Mouse (Mus musculus) forebrain, embryonic 13.5 days (tissue): Measurements from ENCODE around the gene Leap2. TPM values are rescaled to one million over a fixed set of nuclear protein-coding genes. Genes with fewer than 3 reads are reported as not detected.

Experiments used
- ATAC-seq: fragments of 200-750 bp; cut with Nextera tagmentation; 2 replicates; pipeline ENCODE4 v1.8.0; 2017
- H3K27ac ChIP-seq: fragments of 300-500 bp; sonication (generic); 2 replicates; pipeline ENCODE4 v1.5.1; 2015; ENCODE audit warnings: inconsistent platforms, mild to moderate bottlenecking, moderate library complexity
- H3K27me3 ChIP-seq: fragments of 300-500 bp; sonication (generic); 2 replicates; pipeline ENCODE4 v1.6.1; 2015; ENCODE audit warnings: mild to moderate bottlenecking, inconsistent platforms
- H3K36me3 ChIP-seq: fragments of 300-500 bp; sonication (generic); 2 replicates; pipeline ENCODE4 v1.6.1; 2015; ENCODE audit warnings: mild to moderate bottlenecking, inconsistent platforms; ENCODE audit not compliant: poor library complexity, severe bottlenecking
- H3K4me1 ChIP-seq: fragments of 300-500 bp; sonication (generic); 2 replicates; pipeline ENCODE4 v1.6.1; 2015; ENCODE audit warnings: inconsistent platforms
- H3K4me2 ChIP-seq: fragments of 300-500 bp; sonication (generic); 2 replicates; pipeline ENCODE4 v1.6.1; 2015; ENCODE audit warnings: inconsistent platforms, mild to moderate bottlenecking, moderate library complexity
- H3K4me3 ChIP-seq: fragments of 300-500 bp; sonication (generic); 2 replicates; pipeline ENCODE4 v1.5.1; 2015; ENCODE audit warnings: mild to moderate bottlenecking, inconsistent platforms
- H3K9ac ChIP-seq: fragments of 300-500 bp; sonication (generic); 2 replicates; pipeline ENCODE4 v1.6.1; 2015; ENCODE audit warnings: mild to moderate bottlenecking, inconsistent platforms
- H3K9me3 ChIP-seq: fragments of 300-500 bp; sonication (generic); replicated peaks from 2 replicates; pipeline ENCODE4 v1.6.1; 2016; ENCODE audit warnings: inconsistent platforms
- WGBS: fragments of 180-500 bp; shearing (Covaris S2); methylation state at CpG from one replicate; pipeline ENCODE4 v1.1.7; 2015; 5-methylcytosine and 5-hydroxymethylcytosine counted together
- polyA plus RNA-seq: library from polyadenylated mRNA; unstranded; fragments of >200 nt; fragmentation: Nextera tagmentation; extraction: Ambion mirVana; gene quantifications from 2 replicates; pipeline ENCODE4 v1.2.1, GENCODE M21; 2015

Gene Leap2
- polyA plus RNA-seq, 1 experiment from 2014 or later: not detected

- Histone ChIP-seq H3K27me3 (peaks cover 51% of the 10 kb centered on the region), H3K4me1 (peaks cover 6% of the 10 kb centered on the region), H3K9me3 (no peaks in the 10 kb centered on the region), H3K9ac (peak within 1 kb of the TSS; percentile 58), H3K4me3 (peak within 1 kb of the TSS; percentile 46), H3K27ac (no peak within 1 kb of the TSS), H3K4me2 (peak within 1 kb of the TSS; percentile 75), H3K36me3 (no peaks in the 10 kb centered on the region)
- 4% methylated on average over 42 of the region's 42 CpGs for WGBS
- 0 out of 2 replicates have a peak, but pooled peaks have one; percentile 21 for ATAC-seq
These were observed 33.8 kb upstream of the Leap2 start, which contains the start of the genes Gm10447 and Shroom1 for GRCm38 (mm10) chr11:53456474-53457371. TSS of gene Gm10447 (minus strand) at chr11:53457110. TSS of gene Shroom1 (plus strand) at chr11:53457205.

DNA sequence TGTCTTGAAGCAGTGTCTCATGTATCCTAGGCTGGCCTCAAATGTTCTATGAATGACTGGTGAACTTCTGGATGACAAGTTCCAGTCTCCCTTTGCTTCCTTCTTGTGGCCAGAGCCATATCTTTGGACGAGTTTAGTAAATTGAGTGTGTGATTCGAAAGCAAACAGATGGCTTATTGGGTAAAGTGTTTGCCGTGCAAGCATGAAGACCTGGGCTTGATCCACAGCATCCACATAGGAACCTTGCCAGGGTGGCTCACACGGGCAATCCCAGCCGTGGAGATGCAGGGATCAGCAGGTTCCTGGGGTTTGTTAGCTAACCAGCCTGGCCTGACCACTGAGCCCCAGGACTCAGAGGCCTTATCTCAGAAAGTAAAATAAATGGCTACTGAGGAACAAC, 30.1 kb upstream of the Leap2 start:
- 87% methylated on average over 5 of the region's 5 CpGs for WGBS
- ATAC-seq: no peak
- H3K9ac ChIP-seq: no peak overlapping the region
- H3K4me3 ChIP-seq: no peak overlapping the region
- no peaks in the 10 kb centered on the region for H3K36me3 ChIP-seq
- peaks cover 6% of the 10 kb centered on the region for H3K4me1 ChIP-seq
- no peak overlapping the region for H3K4me2 ChIP-seq
- no peaks in the 10 kb centered on the region for H3K9me3 ChIP-seq
- no peak overlapping the region for H3K27ac ChIP-seq
- peaks cover 27% of the 10 kb centered on the region for H3K27me3 ChIP-seq

DNA sequence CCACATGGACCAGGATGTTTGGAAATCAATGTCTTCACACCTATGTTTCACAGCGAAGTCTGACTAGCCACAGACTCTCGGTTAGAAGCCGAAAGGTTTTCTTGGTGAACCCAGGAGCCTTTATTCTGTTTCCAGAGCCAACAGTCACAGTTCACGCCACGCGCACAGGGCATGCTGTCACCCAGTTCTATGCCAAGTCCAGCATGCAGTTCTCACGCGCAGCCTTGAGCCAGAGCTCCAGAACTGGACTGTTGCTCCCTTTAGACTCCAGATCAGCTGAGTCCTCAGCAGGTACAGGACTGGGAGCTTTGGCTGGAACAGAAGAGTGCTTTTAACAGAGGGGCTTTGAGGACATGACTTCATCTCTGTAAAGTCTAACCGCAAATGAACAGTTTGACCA, 29.4 kb upstream of the Leap2 start:
- H3K4me2 ChIP-seq: no peak overlapping the region
- no peak overlapping the region for H3K27ac ChIP-seq
- WGBS: 97% methylated on average over 9 of the region's 9 CpGs

GRCm38 (mm10) chr11:53451361-53451760, 28.4 kb upstream of the Leap2 start:
- no peaks in the 10 kb centered on the region for H3K36me3 ChIP-seq
- H3K9me3 ChIP-seq: no peaks in the 10 kb centered on the region
- ATAC-seq: no peak
- H3K4me1 ChIP-seq: no peaks in the 10 kb centered on the region
- no peak overlapping the region for H3K9ac ChIP-seq
- 83% methylated on average over 2 of the region's 2 CpGs for WGBS
- H3K4me2 ChIP-seq: no peak overlapping the region
- peaks cover 11% of the 10 kb centered on the region for H3K27me3 ChIP-seq
- H3K27ac ChIP-seq: no peak overlapping the region
- H3K4me3 ChIP-seq: no peak overlapping the region

More for the DNA sequence above, 29.4 kb upstream of the Leap2 start:
- H3K9ac ChIP-seq: no peak overlapping the region
- H3K9me3 ChIP-seq: no peaks in the 10 kb centered on the region
- H3K27me3 ChIP-seq: peaks cover 20% of the 10 kb centered on the region
- H3K4me3 ChIP-seq: no peak overlapping the region
- no peak for ATAC-seq
- H3K36me3 ChIP-seq: no peaks in the 10 kb centered on the region
- H3K4me1 ChIP-seq: peaks cover 5% of the 10 kb centered on the region

DNA sequence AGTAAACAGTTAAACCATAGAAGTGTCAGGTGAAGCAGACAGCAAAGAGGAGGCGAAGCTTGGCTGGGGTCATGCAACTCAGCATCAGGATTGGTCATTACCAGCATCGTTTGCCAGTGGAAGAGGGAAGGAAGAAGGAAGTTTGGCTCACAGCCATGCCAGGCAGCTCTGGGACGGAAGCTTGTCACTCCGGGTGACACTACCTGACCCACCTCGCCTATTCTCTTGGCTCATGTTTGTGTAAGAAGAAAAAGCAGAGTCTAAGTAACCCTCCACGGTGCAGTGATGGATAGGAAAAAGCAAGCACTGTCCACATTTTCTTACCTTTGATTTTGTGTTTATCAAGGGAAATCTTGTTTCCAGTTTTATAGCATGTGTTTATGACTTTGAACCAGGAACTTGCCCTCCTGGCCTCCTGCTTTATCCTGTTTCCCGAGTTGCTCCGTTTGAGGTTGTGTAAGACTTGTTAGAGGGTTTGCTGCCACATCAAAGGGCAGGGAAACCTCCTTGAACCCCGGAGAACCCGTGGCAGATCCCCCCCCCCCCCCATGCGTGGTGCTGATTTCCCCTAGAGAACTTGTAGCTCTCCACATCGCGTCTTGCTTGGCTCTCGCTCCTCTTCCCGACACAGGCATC, 27.2 kb upstream of the Leap2 start:
- Histone ChIP-seq H3K9me3 (no peaks in the 10 kb centered on the region), H3K27me3 (no peaks in the 10 kb centered on the region), H3K4me2 (no peak overlapping the region), H3K27ac (no peak overlapping the region), H3K36me3 (no peaks in the 10 kb centered on the region), H3K9ac (no peak overlapping the region), H3K4me1 (no peaks in the 10 kb centered on the region), H3K4me3 (no peak overlapping the region)
- 70% methylated on average over 15 of the region's 15 CpGs for WGBS
- ATAC-seq: no peak

GRCm38 (mm10) chr11:53448529-53448928, 25.6 kb upstream of the Leap2 start:
- H3K4me3 ChIP-seq: no peak overlapping the region
- no peak overlapping the region for H3K4me2 ChIP-seq
- H3K9me3 ChIP-seq: no peaks in the 10 kb centered on the region
- no peak for ATAC-seq
- H3K36me3 ChIP-seq: no peaks in the 10 kb centered on the region
- H3K27me3 ChIP-seq: no peaks in the 10 kb centered on the region
- H3K4me1 ChIP-seq: no peaks in the 10 kb centered on the region
- H3K27ac ChIP-seq: no peak overlapping the region
- 95% methylated on average over 1 of the region's 1 CpGs for WGBS
- no peak overlapping the region for H3K9ac ChIP-seq

DNA sequence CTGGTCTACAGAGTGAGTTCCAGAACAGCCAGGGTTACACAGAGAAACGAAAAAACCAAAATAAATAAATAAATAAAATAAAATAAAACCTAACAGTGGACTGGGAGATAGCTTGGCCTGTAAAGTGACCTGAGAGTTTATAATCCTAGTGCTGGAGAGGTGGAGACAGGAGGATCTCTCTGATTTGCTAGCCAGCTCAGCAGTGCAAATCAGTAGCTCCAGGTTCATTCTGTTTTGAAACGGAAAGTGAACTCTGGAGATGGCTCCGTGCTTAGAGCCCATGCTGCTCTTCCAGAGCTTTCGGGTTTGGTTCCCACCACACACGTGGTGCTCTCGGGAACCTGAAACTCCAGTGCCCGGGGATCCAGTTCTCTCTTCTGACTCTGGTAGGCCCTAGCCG, 25.0 kb upstream of the Leap2 start:
- Histone ChIP-seq H3K27me3 (no peaks in the 10 kb centered on the region), H3K4me2 (no peak overlapping the region), H3K4me3 (no peak overlapping the region), H3K27ac (no peak overlapping the region), H3K36me3 (no peaks in the 10 kb centered on the region), H3K4me1 (no peaks in the 10 kb centered on the region), H3K9me3 (no peaks in the 10 kb centered on the region), H3K9ac (no peak overlapping the region)
- WGBS: 86% methylated on average over 8 of the region's 8 CpGs
- no peak for ATAC-seq

GRCm38 (mm10) chr11:53446183-53446582, 23.2 kb upstream of the Leap2 start:
- Histone ChIP-seq H3K27me3 (no peaks in the 10 kb centered on the region), H3K9me3 (no peaks in the 10 kb centered on the region), H3K4me1 (no peaks in the 10 kb centered on the region), H3K4me3 (no peak overlapping the region), H3K9ac (no peak overlapping the region), H3K36me3 (no peaks in the 10 kb centered on the region), H3K4me2 (no peak overlapping the region), H3K27ac (no peak overlapping the region)
- ATAC-seq: no peak
- WGBS: 89% methylated on average over 13 of the region's 13 CpGs

GRCm38 (mm10) chr11:53445562-53445961, 22.6 kb upstream of the Leap2 start:
- no peak overlapping the region for H3K9ac ChIP-seq
- 68% methylated on average over 13 of the region's 13 CpGs for WGBS
- no peaks in the 10 kb centered on the region for H3K4me1 ChIP-seq
- H3K36me3 ChIP-seq: no peaks in the 10 kb centered on the region
- no peak overlapping the region for H3K4me3 ChIP-seq
- H3K27ac ChIP-seq: no peak overlapping the region
- no peak for ATAC-seq
- H3K27me3 ChIP-seq: no peaks in the 10 kb centered on the region
- no peak overlapping the region for H3K4me2 ChIP-seq
- H3K9me3 ChIP-seq: no peaks in the 10 kb centered on the region

DNA sequence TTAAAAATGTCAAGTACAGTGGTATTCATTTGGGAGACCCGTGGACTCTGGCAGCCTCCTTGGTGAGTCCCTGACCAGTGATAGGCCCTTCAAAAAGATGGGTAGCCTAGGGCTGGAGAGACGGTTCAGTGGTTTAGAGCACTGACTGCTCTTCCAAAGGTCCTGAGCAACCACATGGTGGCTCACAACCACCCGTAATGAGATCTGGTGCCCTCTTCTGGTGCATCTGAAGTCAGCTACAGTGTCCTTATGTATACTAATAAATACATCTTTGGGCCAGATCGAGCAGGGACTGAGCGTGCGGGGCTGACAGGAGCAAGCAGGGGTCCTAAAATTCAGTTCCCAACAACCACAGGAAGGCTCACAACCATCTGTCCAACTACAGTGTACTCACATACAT, 20.9 kb upstream of the Leap2 start:
- Histone ChIP-seq H3K27me3 (no peaks in the 10 kb centered on the region), H3K4me2 (no peak overlapping the region), H3K36me3 (no peaks in the 10 kb centered on the region), H3K27ac (no peak overlapping the region), H3K9me3 (no peaks in the 10 kb centered on the region), H3K4me3 (no peak overlapping the region), H3K4me1 (no peaks in the 10 kb centered on the region), H3K9ac (no peak overlapping the region)
- ATAC-seq: no peak
- 36% methylated on average over 6 of the region's 6 CpGs for WGBS

DNA sequence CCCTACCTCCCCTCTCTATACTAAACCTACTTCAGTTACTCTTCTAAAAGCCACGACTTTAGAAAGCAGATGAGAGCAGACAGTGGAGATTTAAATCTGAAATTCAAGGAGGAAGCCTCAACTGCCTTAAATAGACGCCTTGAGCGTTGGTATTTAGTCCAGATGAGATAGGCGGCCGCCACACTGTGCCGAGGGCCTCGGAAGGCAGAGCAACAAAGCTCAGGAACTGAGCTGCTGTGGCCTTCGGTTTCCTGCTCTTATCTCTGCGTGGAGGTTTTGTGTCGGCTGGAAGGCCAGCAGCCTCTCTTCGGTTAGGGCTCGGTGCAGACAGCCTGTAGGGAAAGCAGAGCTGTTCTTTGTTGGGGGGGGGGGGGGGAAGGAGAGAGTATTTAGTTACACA, 19.0 kb upstream of the Leap2 start:
- Histone ChIP-seq H3K36me3 (no peaks in the 10 kb centered on the region), H3K27ac (no peak overlapping the region), H3K9me3 (no peaks in the 10 kb centered on the region), H3K4me3 (no peak overlapping the region), H3K4me2 (no peak overlapping the region), H3K4me1 (no peaks in the 10 kb centered on the region), H3K27me3 (no peaks in the 10 kb centered on the region), H3K9ac (no peak overlapping the region)
- WGBS: 59% methylated on average over 12 of the region's 12 CpGs
- ATAC-seq: no peak

- no peak overlapping the region for H3K27ac ChIP-seq
- no peak overlapping the region for H3K4me3 ChIP-seq
- 89% methylated on average over 6 of the region's 6 CpGs for WGBS
- H3K27me3 ChIP-seq: no peaks in the 10 kb centered on the region; the same call in 1 of the 2 replicates
- H3K9ac ChIP-seq: no peak overlapping the region
- H3K9me3 ChIP-seq: no peaks in the 10 kb centered on the region
- no peaks in the 10 kb centered on the region for H3K36me3 ChIP-seq
- peaks cover 4% of the 10 kb centered on the region; the same call in 1 of the 2 replicates for H3K4me1 ChIP-seq
- ATAC-seq: no peak
- no peak overlapping the region for H3K4me2 ChIP-seq
These were observed 13.4 kb upstream of the Leap2 start for GRCm38 (mm10) chr11:53436338-53436737.
